Mouse (Mus musculus): ENCODE data around the gene Apoa2. TPM values are rescaled to one million over a fixed set of nuclear protein-coding genes. Genes with fewer than 3 reads are reported as not detected.

Gene Apoa2
- 1.5 TPM for polyA plus RNA-seq (2014; fragmentation: Illumina TruSeq; extraction: RNeasy Lipid Tissue Mini Kit (QIAGEN cat#74804); ENCODE audit: low read depth, low replicate concordance)

GRCm38 (mm10) chr1:171224857-171225256 is at the start of gene Apoa2:
Apoa2 (plus strand) TSS chr1:171225054.

GRCm38 (mm10) chr1:171195887-171196397 is 28.9 kb upstream of the Apoa2 start, which contains the start of gene Pcp4l1:
Pcp4l1 (minus strand) TSS chr1:171196268.

GRCm38 (mm10) chr1:171213801-171214496 is 10.9 kb upstream of the Apoa2 start, which contains the start of gene Nr1i3:
Nr1i3 (plus strand) TSS chr1:171213970.

GRCm38 (mm10) chr1:171222238-171223155 is 2.4 kb upstream of the Apoa2 start, which contains the start of gene Tomm40l:
Tomm40l (minus strand) TSS chr1:171222514.

GRCm38 (mm10) chr1:171234126-171234525 is 9.3 kb downstream of the Apoa2 start, which contains the start of gene Fcer1g:
Fcer1g (minus strand) TSS chr1:171234365.

GRCm38 (mm10) chr1:171249913-171250600 is 25.2 kb downstream of the Apoa2 start, which contains the start of gene Adamts4:
Adamts4 (plus strand) TSS chr1:171250421.

GRCm38 (mm10) chr1:171250680-171251593 is 26.1 kb downstream of the Apoa2 start, which contains the start of gene Ndufs2:
Ndufs2 (minus strand) TSS chr1:171251388.

GRCm38 (mm10) chr1:171269848-171270572 is 45.2 kb downstream of the Apoa2 start, which contains the start of gene B4galt3:
B4galt3 (plus strand) TSS chr1:171270328.

Other genes starting within 250 kb of the Apoa2 start
- 11.1 TPM for gene Fcgr2b, start 248.5 kb upstream of the Apoa2 start, polyA plus RNA-seq (2014; fragmentation: Illumina TruSeq; extraction: RNeasy Lipid Tissue Mini Kit (QIAGEN cat#74804); ENCODE audit: low read depth, low replicate concordance)
- gene Fcgr4, start 206.1 kb upstream of the Apoa2 start, polyA plus RNA-seq (2014; fragmentation: Illumina TruSeq; extraction: RNeasy Lipid Tissue Mini Kit (QIAGEN cat#74804); ENCODE audit: low read depth, low replicate concordance), result not detected
- 24.2 TPM for gene Fcgr3, start 160.1 kb upstream of the Apoa2 start, polyA plus RNA-seq (2014; fragmentation: Illumina TruSeq; extraction: RNeasy Lipid Tissue Mini Kit (QIAGEN cat#74804); ENCODE audit: low read depth, low replicate concordance)
- gene Cfap126, start 111.1 kb upstream of the Apoa2 start, polyA plus RNA-seq (2014; fragmentation: Illumina TruSeq; extraction: RNeasy Lipid Tissue Mini Kit (QIAGEN cat#74804); ENCODE audit: low read depth, low replicate concordance), result 111 TPM
- gene Sdhc, start 74.5 kb upstream of the Apoa2 start, polyA plus RNA-seq (2014; fragmentation: Illumina TruSeq; extraction: RNeasy Lipid Tissue Mini Kit (QIAGEN cat#74804); ENCODE audit: low read depth, low replicate concordance), result 19.0 TPM
- 0.17 TPM for gene Mpz, start 74.3 kb upstream of the Apoa2 start, polyA plus RNA-seq (2014; fragmentation: Illumina TruSeq; extraction: RNeasy Lipid Tissue Mini Kit (QIAGEN cat#74804); ENCODE audit: low read depth, low replicate concordance)
- 3.0 TPM for gene Pcp4l1, start 28.8 kb upstream of the Apoa2 start, polyA plus RNA-seq (2014; fragmentation: Illumina TruSeq; extraction: RNeasy Lipid Tissue Mini Kit (QIAGEN cat#74804); ENCODE audit: low read depth, low replicate concordance)
- gene Nr1i3, start 11.1 kb upstream of the Apoa2 start, polyA plus RNA-seq (2014; fragmentation: Illumina TruSeq; extraction: RNeasy Lipid Tissue Mini Kit (QIAGEN cat#74804); ENCODE audit: low read depth, low replicate concordance), result not detected
- 1.5 TPM for gene Tomm40l, start 2.5 kb upstream of the Apoa2 start, polyA plus RNA-seq (2014; fragmentation: Illumina TruSeq; extraction: RNeasy Lipid Tissue Mini Kit (QIAGEN cat#74804); ENCODE audit: low read depth, low replicate concordance)
- 7.2 TPM for gene Fcer1g, start 9.3 kb downstream of the Apoa2 start, polyA plus RNA-seq (2014; fragmentation: Illumina TruSeq; extraction: RNeasy Lipid Tissue Mini Kit (QIAGEN cat#74804); ENCODE audit: low read depth, low replicate concordance)
- gene Adamts4, start 25.4 kb downstream of the Apoa2 start, polyA plus RNA-seq (2014; fragmentation: Illumina TruSeq; extraction: RNeasy Lipid Tissue Mini Kit (QIAGEN cat#74804); ENCODE audit: low read depth, low replicate concordance), result 0.15 TPM
- 30.8 TPM for gene Ndufs2, start 26.3 kb downstream of the Apoa2 start, polyA plus RNA-seq (2014; fragmentation: Illumina TruSeq; extraction: RNeasy Lipid Tissue Mini Kit (QIAGEN cat#74804); ENCODE audit: low read depth, low replicate concordance)
- 3.2 TPM for gene B4galt3, start 45.3 kb downstream of the Apoa2 start, polyA plus RNA-seq (2014; fragmentation: Illumina TruSeq; extraction: RNeasy Lipid Tissue Mini Kit (QIAGEN cat#74804); ENCODE audit: low read depth, low replicate concordance)
- 0.87 TPM for gene Ppox, start 56.1 kb downstream of the Apoa2 start, polyA plus RNA-seq (2014; fragmentation: Illumina TruSeq; extraction: RNeasy Lipid Tissue Mini Kit (QIAGEN cat#74804); ENCODE audit: low read depth, low replicate concordance)
- gene Usp21, start 62.9 kb downstream of the Apoa2 start, polyA plus RNA-seq (2014; fragmentation: Illumina TruSeq; extraction: RNeasy Lipid Tissue Mini Kit (QIAGEN cat#74804); ENCODE audit: low read depth, low replicate concordance), result 16.5 TPM
- gene Ufc1, start 70.0 kb downstream of the Apoa2 start, polyA plus RNA-seq (2014; fragmentation: Illumina TruSeq; extraction: RNeasy Lipid Tissue Mini Kit (QIAGEN cat#74804); ENCODE audit: low read depth, low replicate concordance), result 38.4 TPM
- 31.5 TPM for gene Dedd, start 104.1 kb downstream of the Apoa2 start, polyA plus RNA-seq (2014; fragmentation: Illumina TruSeq; extraction: RNeasy Lipid Tissue Mini Kit (QIAGEN cat#74804); ENCODE audit: low read depth, low replicate concordance)
- 30.3 TPM for gene Nit1, start 120.6 kb downstream of the Apoa2 start, polyA plus RNA-seq (2014; fragmentation: Illumina TruSeq; extraction: RNeasy Lipid Tissue Mini Kit (QIAGEN cat#74804); ENCODE audit: low read depth, low replicate concordance)
- 9.8 TPM for gene Pfdn2, start 120.6 kb downstream of the Apoa2 start, polyA plus RNA-seq (2014; fragmentation: Illumina TruSeq; extraction: RNeasy Lipid Tissue Mini Kit (QIAGEN cat#74804); ENCODE audit: low read depth, low replicate concordance)
- gene Klhdc9, start 135.7 kb downstream of the Apoa2 start, polyA plus RNA-seq (2014; fragmentation: Illumina TruSeq; extraction: RNeasy Lipid Tissue Mini Kit (QIAGEN cat#74804); ENCODE audit: low read depth, low replicate concordance), result 0.91 TPM
- gene Nectin4, start 145.0 kb downstream of the Apoa2 start, polyA plus RNA-seq (2014; fragmentation: Illumina TruSeq; extraction: RNeasy Lipid Tissue Mini Kit (QIAGEN cat#74804); ENCODE audit: low read depth, low replicate concordance), result 0.74 TPM
- gene Arhgap30, start 163.9 kb downstream of the Apoa2 start, polyA plus RNA-seq (2014; fragmentation: Illumina TruSeq; extraction: RNeasy Lipid Tissue Mini Kit (QIAGEN cat#74804); ENCODE audit: low read depth, low replicate concordance), result 10.2 TPM
- gene Usf1, start 186.3 kb downstream of the Apoa2 start, polyA plus RNA-seq (2014; fragmentation: Illumina TruSeq; extraction: RNeasy Lipid Tissue Mini Kit (QIAGEN cat#74804); ENCODE audit: low read depth, low replicate concordance), result 1.4 TPM
- not detected for gene Tstd1, start 193.8 kb downstream of the Apoa2 start, polyA plus RNA-seq (2014; fragmentation: Illumina TruSeq; extraction: RNeasy Lipid Tissue Mini Kit (QIAGEN cat#74804); ENCODE audit: low read depth, low replicate concordance)
- 12.5 TPM for gene F11r, start 212.5 kb downstream of the Apoa2 start, polyA plus RNA-seq (2014; fragmentation: Illumina TruSeq; extraction: RNeasy Lipid Tissue Mini Kit (QIAGEN cat#74804); ENCODE audit: low read depth, low replicate concordance)

All from testis, adult 10 weeks (tissue).